Mouse (Mus musculus) embryo, embryonic 10 days (tissue): ENCODE results near the gene Mknk2.

ENCODE experiments used
- DNase-seq: peaks from one replicate; pipeline ENCODE4 v3.0.0-alpha.2; 2015; ENCODE audit warnings: low spot score

Gene Mknk2

GRCm38 (mm10) chr10:80677942-80678436, at the start of gene Mknk2:
Gene Mknk2, minus strand, starts transcription at chr10:80678112.
- no peak for DNase-seq

GRCm38 (mm10) chr10:80717281-80717680, 39.4 kb upstream of the Mknk2 start:
- DNase-seq = no peak

- no peak for DNase-seq
Measured at GRCm38 (mm10) chr10:80710834-80711233, 32.9 kb upstream of the Mknk2 start.

DNA sequence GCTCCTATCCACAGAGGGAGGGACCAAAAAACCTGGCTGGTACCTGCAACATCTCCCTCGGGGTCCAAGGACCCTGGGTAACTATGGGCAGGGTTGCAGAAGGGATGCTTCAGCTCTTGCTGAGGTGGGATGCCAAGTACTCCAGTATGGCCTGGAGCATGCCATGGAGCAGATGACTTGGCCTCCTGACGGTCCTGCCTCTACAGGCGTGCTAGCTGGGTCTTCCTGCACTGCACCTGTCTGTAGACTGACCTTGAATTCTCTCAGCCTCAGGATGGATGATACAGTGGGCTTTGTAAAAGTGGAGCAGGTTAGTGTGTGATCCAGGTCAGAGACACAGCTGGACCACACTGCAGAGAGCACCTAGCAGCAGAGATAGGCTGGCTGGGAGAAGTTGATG, 27.6 kb upstream of the Mknk2 start:
- DNase-seq = no peak

DNA sequence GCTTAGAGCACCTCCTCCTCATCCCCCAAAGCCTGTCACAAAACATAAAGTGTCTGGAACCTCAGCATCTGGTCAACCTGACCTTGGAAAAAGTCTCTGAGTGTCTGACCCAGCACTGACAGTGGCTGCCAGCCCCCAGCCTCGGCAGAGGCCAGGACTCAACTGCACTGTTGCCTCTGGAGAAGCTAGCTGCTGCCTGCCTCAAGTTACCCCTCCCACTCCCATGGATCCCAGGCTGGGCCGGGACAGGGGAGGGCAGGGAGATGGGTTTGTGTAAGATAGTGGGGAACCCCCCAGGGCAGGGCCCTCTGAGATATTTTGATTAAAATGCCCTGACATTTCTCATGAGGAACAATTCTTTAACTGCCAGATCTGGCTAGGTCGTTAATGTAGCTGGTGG, 27.1 kb upstream of the Mknk2 start:
- DNase-seq = no peak

DNA sequence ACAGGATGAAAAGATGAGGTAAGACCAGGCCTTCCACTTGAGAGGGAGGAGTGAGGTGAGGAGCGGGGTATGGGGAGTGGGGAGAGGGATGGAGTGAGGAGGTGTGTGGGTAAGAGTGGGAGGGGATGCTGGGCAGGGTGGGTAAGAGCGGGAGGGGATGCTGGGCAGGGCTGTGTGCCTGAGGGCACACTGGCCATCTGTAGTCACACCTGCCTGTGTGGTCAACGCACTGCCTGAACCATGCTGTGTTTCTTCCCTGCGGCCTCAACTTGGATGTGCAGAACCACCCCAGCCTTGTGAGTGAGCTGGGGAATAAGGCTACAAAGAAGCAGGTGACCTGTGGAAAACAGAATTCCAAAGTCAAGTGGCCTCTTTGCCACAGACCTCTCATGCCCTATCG, 26.5 kb upstream of the Mknk2 start:
- no peak for DNase-seq

- DNase-seq = no peak
Measured at GRCm38 (mm10) chr10:80703643-80704042, 25.7 kb upstream of the Mknk2 start.

GRCm38 (mm10) chr10:80702536-80703390, 24.9 kb upstream of the Mknk2 start:
- peak; percentile 97 for DNase-seq

GRCm38 (mm10) chr10:80701721-80702535, 24.0 kb upstream of the Mknk2 start, which contains the start of the genes Mob3a and Izumo4:
Gene Mob3a, minus strand, starts transcription at chr10:80701977.
Gene Izumo4, plus strand, starts transcription at chr10:80702184.
- peak; percentile 99 for DNase-seq

GRCm38 (mm10) chr10:80700732-80701131, 22.8 kb upstream of the Mknk2 start:
- DNase-seq = no peak

GRCm38 (mm10) chr10:80700038-80700504, 22.2 kb upstream of the Mknk2 start:
- DNase-seq = no peak

DNA sequence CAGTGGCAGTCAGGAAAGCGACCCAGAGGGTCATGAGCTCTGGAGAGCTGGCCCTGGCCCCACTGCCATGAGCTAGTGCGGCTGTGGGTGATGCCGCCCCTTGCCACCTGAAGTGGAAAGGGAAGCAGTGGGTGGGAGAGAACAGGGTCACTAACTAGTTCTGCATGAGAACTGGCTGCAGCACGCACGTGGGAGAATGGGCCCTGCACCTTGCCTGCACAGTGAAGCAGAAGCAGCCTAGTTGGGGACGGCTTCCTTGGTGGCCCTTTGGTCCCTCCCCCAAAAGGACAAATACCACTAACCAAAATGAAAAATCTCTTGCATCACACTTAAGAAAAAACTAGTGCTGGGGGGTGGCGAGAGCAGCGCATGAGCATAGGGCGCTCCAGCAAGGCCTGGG, 20.7 kb upstream of the Mknk2 start:
- no peak for DNase-seq

- no peak for DNase-seq
Measured at GRCm38 (mm10) chr10:80697812-80698211, 19.9 kb upstream of the Mknk2 start.

DNA sequence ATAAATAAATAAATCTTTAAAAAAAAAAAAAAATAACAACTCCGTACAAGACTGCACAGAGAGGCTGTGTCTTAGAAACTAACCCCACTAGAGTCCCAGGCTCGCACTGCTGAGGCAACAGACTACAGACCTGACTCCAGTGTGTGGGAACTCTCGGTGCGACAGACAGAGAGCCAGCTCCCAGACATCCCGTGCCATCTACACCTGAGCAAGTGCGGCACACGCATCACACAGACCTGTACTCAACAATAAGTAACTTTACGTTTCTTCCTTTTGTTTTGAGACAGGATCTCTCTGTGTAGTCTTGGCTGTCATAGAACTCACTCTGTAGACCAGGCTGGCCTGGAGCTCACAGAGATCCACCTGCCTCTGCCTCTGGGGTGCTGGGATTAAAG, 19.5 kb upstream of the Mknk2 start:
- DNase-seq = no peak

GRCm38 (mm10) chr10:80696502-80697392, 18.8 kb upstream of the Mknk2 start:
- no peak for DNase-seq

- DNase-seq = no peak
Measured at GRCm38 (mm10) chr10:80695801-80696501, 18.0 kb upstream of the Mknk2 start.

- no peak for DNase-seq
Measured at GRCm38 (mm10) chr10:80695186-80695585, 17.3 kb upstream of the Mknk2 start.

DNA sequence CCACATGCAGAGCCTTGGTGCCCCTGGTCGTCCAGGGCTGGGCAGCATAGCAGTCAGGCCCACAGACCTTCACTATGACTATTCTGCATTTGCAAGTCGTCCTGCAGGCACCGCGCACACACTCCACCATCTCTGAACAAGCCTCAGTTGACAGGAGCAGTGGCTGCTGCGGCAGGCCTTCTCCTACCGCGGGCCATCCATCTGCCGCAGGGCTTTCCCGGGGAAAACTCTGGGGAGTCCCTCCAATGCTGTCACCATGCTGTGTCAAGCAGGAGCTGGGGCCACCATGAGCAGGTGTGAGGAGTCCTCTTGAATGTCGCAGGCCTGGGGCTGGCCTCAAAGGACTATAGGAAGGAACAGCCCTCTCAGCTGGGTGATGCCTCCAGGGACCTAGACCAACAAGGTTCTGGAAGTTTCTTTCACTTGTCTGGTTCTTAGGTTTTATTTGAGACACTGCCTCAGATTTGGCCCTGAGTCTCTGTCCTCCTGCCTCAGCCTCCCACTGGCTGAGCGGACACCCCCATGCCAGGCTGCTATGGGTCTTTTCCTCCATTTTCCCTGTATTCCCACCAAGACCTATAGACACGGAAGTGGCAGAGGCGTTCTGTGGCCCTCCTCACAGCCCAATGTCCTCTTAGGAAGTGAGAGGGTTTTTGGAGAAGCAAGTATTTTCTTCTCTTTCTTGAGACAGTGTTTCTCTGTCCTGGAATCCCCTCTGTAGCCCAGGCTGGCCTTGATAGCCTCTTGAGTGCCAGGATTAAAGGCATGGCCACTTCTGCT, 16.4 kb upstream of the Mknk2 start:
- DNase-seq = no peak

GRCm38 (mm10) chr10:80693401-80694045, 15.6 kb upstream of the Mknk2 start:
- DNase-seq = no peak
